Mouse (Mus musculus): ENCODE measurements around the gene Dner.

DNA sequence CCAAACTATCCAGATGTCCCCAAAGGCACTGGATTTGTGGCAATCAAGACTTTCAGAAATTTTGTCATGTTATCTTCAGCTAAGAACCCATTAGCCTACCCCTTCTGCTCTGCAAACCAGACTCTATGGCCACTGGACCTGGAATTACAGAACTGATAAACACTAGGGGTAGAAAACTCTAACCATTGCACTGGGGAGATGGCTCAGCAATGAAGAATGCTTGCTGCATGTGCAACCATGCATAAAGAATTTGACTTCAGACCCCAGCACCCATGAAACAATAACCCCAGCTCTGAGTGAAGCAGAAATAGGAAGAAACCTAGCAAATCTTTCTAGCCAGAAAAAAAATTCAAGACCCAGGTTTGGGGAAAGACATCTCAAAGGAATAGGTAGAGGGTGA, 188.5 kb downstream of the Dner start:
- TF ChIP-seq CTCF (IDR thresholded peaks at IDR 0.05 in 2 of 3, conservative IDR thresholded peaks at IDR 0.05 in 1 of 3; ENCODE audit: control insufficient read depth in 1 of 3, insufficient read depth in 1 of 3, low read depth in 2 of 3, low read length in 3 of 3, poor library complexity in 1 of 3, severe bottlenecking in 1 of 3) (no peak), ZC3H11A (IDR thresholded peaks at IDR 0.05; ENCODE audit: low read depth, low read length) (no peak), GABPA (IDR thresholded peaks at IDR 0.05; ENCODE audit: low read depth, low read length) (no peak), CHD1 (IDR thresholded peaks at IDR 0.05; ENCODE audit: low read depth, low read length) (no peak), KAT2A (conservative IDR thresholded peaks at IDR 0.05; ENCODE audit: low read depth, low read length) (no peak), BHLHE40 (IDR thresholded peaks at IDR 0.05; ENCODE audit: borderline replicate concordance, low read depth, low read length) (no peak), SIN3A (IDR thresholded peaks at IDR 0.05; ENCODE audit: low read length) (no peak), JUND (IDR thresholded peaks at IDR 0.05; ENCODE audit: low read depth, low read length) (no peak), ZNF384 (IDR thresholded peaks at IDR 0.05; ENCODE audit: low read depth, low read length) (no peak), TBP (IDR thresholded peaks at IDR 0.05; ENCODE audit: low read depth, low read length) (no peak), POLR2AphosphoS5 (IDR thresholded peaks at IDR 0.05; ENCODE audit: borderline replicate concordance, low read depth, low read length) (no peak), POLR2A (IDR thresholded peaks at IDR 0.05; ENCODE audit: control insufficient read depth in 1 of 2, insufficient read depth in 1 of 2, low read depth in 1 of 2, low read length in 2 of 2, poor library complexity in 1 of 2) (no peak), MXI1 (IDR thresholded peaks at IDR 0.05; ENCODE audit: low read depth, low read length) (no peak), MYB (IDR thresholded peaks at IDR 0.05; ENCODE audit: low read depth, low read length) (no peak)

All from MEL (cell line).